Comparison of ENCODE assay signal across 8 mouse cellular contexts in the genomic region with DNA sequence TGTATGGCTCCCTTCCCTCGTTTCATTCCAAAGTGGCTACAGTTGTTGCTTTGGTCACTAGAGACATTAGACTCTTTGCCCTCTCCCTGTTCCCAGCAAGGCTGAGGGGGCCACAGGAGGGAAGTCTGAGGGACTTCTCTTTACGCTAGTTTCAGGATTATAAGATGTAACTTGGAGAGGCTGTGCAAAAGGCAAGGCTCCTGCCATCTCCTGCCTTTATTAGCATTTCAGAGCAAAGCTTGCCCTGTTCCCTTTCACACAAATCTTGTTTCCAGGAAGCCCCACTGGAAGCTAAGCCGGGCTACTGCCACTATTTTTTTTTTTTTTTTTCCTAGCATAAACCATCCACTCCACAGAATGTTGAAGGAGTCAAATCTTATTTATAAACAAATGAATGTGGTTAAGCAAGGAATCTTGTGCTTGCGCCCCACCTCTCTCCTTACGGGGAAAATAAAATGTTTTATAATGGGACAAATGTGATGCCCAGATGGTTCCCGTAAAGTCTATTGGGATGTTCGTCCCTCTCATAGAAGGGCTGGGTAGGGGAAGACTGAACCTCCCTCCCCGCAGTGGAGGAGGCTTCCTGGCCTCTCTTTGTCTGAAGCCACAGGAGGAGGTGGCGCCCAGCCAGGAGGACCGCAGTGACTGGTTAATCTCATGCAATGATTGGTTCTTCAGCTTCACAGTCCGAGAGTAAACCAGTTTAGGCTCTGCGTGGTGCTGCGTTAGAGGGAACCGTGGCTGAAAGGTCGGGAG.
DNase-seq lines count a peak whose midpoint lies in the region; ATAC-seq and TF ChIP-seq lines count a peak whose summit lies in the region.

No protein-coding gene starts in this region.

- H3K9ac ChIP-seq in hindbrain, embryonic 14.5 days: peak overlapping the region; percentile 47
- H3K9ac ChIP-seq in limb, embryonic 13.5 days: no peak overlapping the region
- H3K9ac ChIP-seq in midbrain, postnatal 0 days (replicated peaks; ENCODE audit: low read length, poor library complexity, severe bottlenecking): 0 out of 2 replicates have a peak overlapping the region, but pooled peaks have one; percentile 33

- TF ChIP-seq CTCF in midbrain, postnatal 0 days (IDR thresholded peaks at IDR 0.05): no peak

- H3K27ac ChIP-seq in hindbrain, embryonic 14.5 days: peak overlapping the region; percentile 85
- no peak overlapping the region; the same call in 1 of the 2 replicates for H3K27ac ChIP-seq in limb, embryonic 13.5 days
- H3K27ac ChIP-seq in midbrain, postnatal 0 days (ENCODE audit: low read depth, low read length): peak overlapping the region; percentile 43; the same call in 1 of the 2 replicates

- ATAC-seq in frontal cortex, adult (ENCODE audit: low TSS enrichment): peak; percentile 29; the same call in 1 of the 2 replicates
- ATAC-seq in hindbrain, embryonic 14.5 days (ENCODE audit: low FRiP score): peak; percentile 84
- peak; percentile 79 for ATAC-seq in limb, embryonic 13.5 days (ENCODE audit: low FRiP score, low read depth)
- ATAC-seq in midbrain, postnatal 0 days (ENCODE audit: low FRiP score): peak; percentile 57; the same call in 1 of the 2 replicates

- WGBS in hindbrain, embryonic 14.5 days: 3% methylated on average over 15 of the region's 15 CpGs
- WGBS in limb, embryonic 13.5 days: 8% methylated on average over 15 of the region's 15 CpGs
- WGBS in midbrain, postnatal 0 days: 6% methylated on average over 15 of the region's 15 CpGs

- no peaks in the 10 kb centered on the region for H3K9me3 ChIP-seq in hindbrain, embryonic 14.5 days (ENCODE audit: control insufficient read depth, low read length)
- H3K9me3 ChIP-seq in limb, embryonic 13.5 days: no peaks in the 10 kb centered on the region
- H3K9me3 ChIP-seq in midbrain, postnatal 0 days (ENCODE audit: low read length): no peaks in the 10 kb centered on the region

- peak overlapping the region; percentile 45 for H3K4me2 ChIP-seq in hindbrain, embryonic 14.5 days (replicated peaks)
- peak overlapping the region; percentile 45 for H3K4me2 ChIP-seq in limb, embryonic 13.5 days (replicated peaks)
- peak overlapping the region; percentile 40 for H3K4me2 ChIP-seq in midbrain, postnatal 0 days (ENCODE audit: low read depth, low read length, poor library complexity, severe bottlenecking)

- no peaks in the 10 kb centered on the region for H3K27me3 ChIP-seq in hindbrain, embryonic 14.5 days (ENCODE audit: control insufficient read depth, insufficient read depth, low read length)
- no peaks in the 10 kb centered on the region for H3K27me3 ChIP-seq in limb, embryonic 13.5 days
- H3K27me3 ChIP-seq in midbrain, postnatal 0 days (ENCODE audit: insufficient read depth, low read length): no peaks in the 10 kb centered on the region

- peak overlapping the region; percentile 13 for H3K4me3 ChIP-seq in hindbrain, embryonic 14.5 days (replicated peaks; ENCODE audit: low read length)
- H3K4me3 ChIP-seq in limb, embryonic 13.5 days: peak overlapping the region; percentile 5; the same call in 1 of the 2 replicates
- H3K4me3 ChIP-seq in midbrain, postnatal 0 days (ENCODE audit: low read depth, low read length): no peak overlapping the region

- no peaks in the 10 kb centered on the region for H3K36me3 ChIP-seq in hindbrain, embryonic 14.5 days (replicated peaks; ENCODE audit: control insufficient read depth, insufficient read depth)
- H3K36me3 ChIP-seq in limb, embryonic 13.5 days: no peaks in the 10 kb centered on the region
- H3K36me3 ChIP-seq in midbrain, postnatal 0 days (ENCODE audit: insufficient read depth, low read length): no peaks in the 10 kb centered on the region

- peaks cover 43% of the 10 kb centered on the region for H3K4me1 ChIP-seq in hindbrain, embryonic 14.5 days (replicated peaks; ENCODE audit: control insufficient read depth, insufficient read depth, low read length)
- peaks cover 67% of the 10 kb centered on the region for H3K4me1 ChIP-seq in limb, embryonic 13.5 days
- peaks cover 17% of the 10 kb centered on the region for H3K4me1 ChIP-seq in midbrain, postnatal 0 days (ENCODE audit: insufficient read depth, low read length)

- no peak for DNase-seq in frontal cortex, postnatal 25 days (ENCODE audit: low spot score in 2 of 2)
- DNase-seq in cerebellum, postnatal 25 days: peak; percentile 90 to 95
- DNase-seq in gastrocnemius, postnatal 10 days: peak; percentile 76
- peak; percentile 78 for DNase-seq in hindbrain, embryonic 14.5 days (ENCODE audit: low spot score)
- DNase-seq in midbrain, postnatal 0 days (ENCODE audit: low spot score): peak; percentile 90
- peak; percentile 46 for DNase-seq in urinary bladder, postnatal 25 days (ENCODE audit: low spot score)

Comparison
In these comparisons a context has a peak if more than half of its experiments do, and no peak if none do; other contexts are left out.
1. ATAC-seq: peak in every context shown above with its lines; median percentile 84 in hindbrain, embryonic 14.5 days; 79 in limb, embryonic 13.5 days; 57 in midbrain, postnatal 0 days; 29 in frontal cortex, adult.
2. DNase-seq: peak in cerebellum, postnatal 25 days (2 of 2), gastrocnemius, postnatal 10 days (single experiment), hindbrain, embryonic 14.5 days (single experiment), midbrain, postnatal 0 days (single experiment) and urinary bladder, postnatal 25 days (single experiment); none in frontal cortex, postnatal 25 days (0 of 2).
3. Peak in every context shown above with its lines, with median percentiles within 50 percentile points of each other: H3K4me2 ChIP-seq.